Mouse (Mus musculus) E14TG2a.4 (cell line): ENCODE measurements around the gene Rassf2.

Experiments
- CTCF ChIP-seq: conservative IDR thresholded peaks from 2 replicates; pipeline ENCODE4 v1.5.1; 2014; ENCODE audit warnings: low read length
- NANOG ChIP-seq: IDR thresholded peaks from 2 replicates; pipeline ENCODE4 v1.6.1; 2014; ENCODE audit warnings: borderline replicate concordance, low read length, mixed read lengths
- POU5F1 ChIP-seq: IDR thresholded peaks from 2 replicates; pipeline ENCODE4 v1.6.1; 2014; ENCODE audit warnings: low read length, borderline replicate concordance

DNA sequence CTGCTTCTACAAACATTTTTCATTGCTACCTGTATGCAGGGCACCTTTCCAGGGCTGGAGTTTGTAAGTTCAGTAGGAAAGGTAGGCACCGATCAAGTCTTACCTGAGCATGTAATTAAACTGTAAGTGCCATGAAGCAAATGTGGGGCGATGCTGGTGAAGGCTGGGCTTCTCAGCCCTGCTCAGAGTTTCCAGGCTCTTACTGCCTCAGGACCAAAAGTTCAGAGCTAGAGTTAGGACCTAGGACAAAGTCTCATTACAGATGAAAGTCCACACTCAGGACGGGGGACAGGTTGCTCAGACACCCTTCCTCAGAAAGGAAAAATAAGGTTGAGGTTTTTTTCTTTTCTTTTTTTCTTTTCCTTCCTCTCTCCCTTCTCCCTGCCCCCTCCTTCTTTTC, 19.4 kb upstream of the Rassf2 start:
- TF ChIP-seq CTCF (no peak), POU5F1 (no peak), NANOG (no peak)
